Mouse (Mus musculus) MEL-GATA-1-ER (cell line): ENCODE data around the gene Nop58.
A peak's percentile ranks its signal among the peaks of the same experiment; 100 is the strongest.
"Not testable (repeated sequence)": the region's sequence is repeated elsewhere in the genome, so short reads cannot be mapped to it uniquely, and the experiment has no call there.

ENCODE experiments used
- DNase-seq: peaks from one replicate; pipeline ENCODE4 v3.0.0-alpha.2; 2012; ENCODE audit warnings: low read depth; ENCODE audit errors: extremely low read depth

The Nop58 gene

DNA sequence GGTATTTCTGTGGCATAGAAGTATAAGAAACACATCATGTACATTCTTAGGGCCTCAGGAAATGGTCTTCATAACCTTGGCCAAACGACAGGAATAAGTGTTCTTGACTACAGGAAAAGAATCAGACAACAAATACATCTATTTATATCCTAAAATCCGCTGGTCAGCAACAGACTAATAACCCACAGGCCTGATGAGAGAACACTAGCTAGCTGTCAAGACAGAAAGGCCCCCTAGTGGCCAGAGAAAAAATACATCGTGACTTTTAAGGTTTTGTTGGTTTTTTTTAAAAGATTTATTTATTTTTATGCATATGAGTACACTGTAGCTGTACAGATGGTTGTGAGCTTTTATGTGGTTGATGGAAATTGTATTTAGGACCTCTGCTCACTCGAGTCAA, 35.1 kb downstream of the Nop58 start:
- DNase-seq, result peak; percentile 53

DNA sequence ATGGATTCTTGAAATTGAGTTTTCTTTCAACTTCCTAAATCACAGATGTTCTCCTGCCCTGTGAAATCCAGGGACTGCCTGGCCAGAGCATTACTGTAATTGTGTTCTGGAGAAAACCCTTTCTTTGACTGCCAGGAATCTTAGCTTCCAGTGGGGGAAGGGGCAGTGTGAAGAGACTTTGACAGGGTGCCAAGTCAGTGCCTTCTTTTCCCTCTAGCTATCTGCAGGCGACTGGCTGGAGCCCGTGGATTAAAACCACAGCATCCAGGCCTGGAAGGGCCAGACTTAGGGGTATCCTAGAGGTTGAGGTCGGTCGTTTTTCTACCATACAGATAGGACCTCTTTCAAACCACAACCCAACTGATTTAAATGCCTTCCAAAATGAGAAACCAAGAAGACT, 40.9 kb downstream of the Nop58 start:
- no peak for DNase-seq

DNA sequence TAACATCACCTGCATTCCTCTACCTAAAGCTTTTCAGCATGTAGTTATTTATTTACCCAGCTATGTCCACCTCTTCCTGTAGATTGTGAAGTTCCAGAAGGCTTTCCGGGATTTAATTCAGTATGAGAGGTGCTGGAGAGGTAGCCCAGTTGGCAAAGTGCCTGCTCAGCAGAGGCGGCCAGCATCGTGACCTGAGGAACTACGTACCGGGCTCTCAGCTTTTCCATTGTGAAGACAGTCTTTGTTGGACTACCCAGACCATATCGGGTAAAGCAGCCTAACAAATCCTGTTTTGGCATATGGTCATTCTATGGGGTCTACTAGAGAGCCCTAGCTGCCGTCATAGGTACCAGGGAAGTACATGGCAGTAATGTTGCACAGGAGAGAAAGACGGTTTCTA, 45.3 kb downstream of the Nop58 start:
- no peak for DNase-seq

DNA sequence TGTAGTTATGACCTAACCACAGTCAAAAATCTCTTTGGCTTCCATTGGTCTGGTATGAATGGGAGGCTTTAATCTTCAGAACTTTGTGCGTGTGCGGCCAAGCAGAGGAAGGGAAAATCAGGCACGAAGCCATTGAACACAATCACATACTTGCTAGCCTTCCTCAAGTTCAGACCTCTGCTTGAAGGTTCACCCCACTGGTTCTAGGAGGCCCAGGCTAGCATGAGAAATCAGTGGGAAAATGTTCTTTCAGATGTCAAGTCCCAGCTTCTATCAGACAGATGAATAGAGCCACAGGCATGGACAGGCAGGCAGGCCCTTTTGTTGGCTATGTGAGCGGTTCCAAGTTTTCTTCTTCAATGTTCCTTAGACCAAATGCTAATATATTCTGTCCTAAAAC, 46.0 kb downstream of the Nop58 start:
- DNase-seq, result no peak

DNA sequence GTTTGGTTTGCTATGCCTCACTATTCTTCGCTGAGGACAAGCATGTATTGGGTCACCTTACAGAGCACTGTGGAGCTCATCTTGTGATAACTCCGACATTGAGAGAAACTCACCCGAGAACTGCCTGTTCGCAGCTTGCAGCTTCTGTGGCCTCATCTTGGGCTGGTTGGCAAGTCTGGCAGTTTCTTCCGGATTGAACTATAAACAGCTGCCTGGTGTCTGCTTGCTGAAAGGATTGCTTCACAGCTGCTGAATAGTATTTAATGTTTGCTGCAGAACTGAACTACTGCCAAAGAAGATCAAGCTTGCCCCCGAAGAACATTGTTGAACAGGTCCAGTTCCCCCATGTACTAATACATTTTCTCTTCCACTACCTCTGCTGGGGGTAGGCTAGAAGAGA, 49.3 kb downstream of the Nop58 start:
- no peak for DNase-seq

DNA sequence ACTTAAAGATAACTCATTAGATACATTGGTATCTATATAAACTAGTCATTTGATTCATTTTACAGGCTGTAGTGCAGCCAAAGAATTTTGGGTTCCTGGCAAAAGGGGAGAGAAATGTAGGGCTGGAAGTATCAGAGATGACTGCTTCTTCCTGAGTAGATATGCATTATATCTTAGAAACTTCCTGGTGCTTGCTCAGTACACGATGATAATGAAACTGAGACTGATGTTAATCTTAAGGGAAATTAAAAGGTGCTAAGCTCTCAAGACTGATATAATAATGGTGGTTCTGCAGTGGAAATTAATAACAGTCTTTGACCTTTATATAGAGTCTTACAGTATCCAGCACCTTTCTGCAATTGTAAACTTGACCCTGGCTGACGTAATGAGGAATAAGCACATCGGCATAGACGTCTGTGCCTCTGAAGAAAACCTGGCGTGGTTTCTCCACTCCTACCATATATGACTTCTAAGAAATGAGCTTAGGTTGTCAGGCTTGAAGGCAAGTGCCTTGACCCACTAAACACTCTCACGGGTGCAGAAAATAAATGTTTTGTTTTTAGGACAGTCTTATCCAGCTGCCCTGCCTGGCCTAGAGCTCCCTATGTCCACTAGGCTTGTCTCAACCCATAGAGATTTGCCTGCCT, 54.1 kb downstream of the Nop58 start:
- peak; percentile 22 for DNase-seq

DNA sequence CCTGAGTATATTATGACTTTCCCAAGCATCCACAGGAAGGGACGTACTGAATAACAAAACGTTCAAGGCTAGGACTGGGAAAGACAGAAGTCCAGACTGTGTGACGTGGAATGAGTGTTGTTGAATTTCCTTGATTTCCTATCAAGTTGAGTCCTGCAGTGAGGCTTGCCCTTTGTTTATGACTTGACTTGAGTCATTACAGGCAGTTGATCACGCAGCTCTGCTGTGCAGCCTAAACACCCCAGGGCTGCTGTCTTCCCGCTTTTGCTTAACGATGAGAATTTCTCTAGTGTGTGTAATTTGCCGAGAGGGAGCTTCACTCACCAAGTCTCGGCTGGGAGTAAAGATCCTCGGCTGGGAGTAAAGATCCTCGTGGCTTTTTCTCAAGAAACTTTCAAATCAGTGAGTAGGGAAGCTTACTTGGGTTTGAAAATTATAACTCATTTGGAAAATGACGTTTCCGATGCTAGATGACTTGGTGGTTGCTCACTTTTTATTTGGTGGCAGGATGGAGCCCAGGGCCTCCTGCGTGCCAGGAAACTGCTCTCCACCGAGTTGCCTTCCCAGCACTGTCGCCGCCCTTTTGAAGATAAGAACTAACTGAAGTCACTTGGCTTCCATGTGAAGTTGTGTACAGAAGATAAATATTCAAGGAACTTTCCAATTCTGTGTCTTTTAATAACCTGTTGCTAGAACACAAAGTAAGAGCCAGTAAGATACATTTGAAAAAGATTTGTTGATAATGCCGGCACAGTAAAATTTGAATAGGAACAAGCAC, 55.0 kb downstream of the Nop58 start:
- DNase-seq, result peak; percentile 60

DNA sequence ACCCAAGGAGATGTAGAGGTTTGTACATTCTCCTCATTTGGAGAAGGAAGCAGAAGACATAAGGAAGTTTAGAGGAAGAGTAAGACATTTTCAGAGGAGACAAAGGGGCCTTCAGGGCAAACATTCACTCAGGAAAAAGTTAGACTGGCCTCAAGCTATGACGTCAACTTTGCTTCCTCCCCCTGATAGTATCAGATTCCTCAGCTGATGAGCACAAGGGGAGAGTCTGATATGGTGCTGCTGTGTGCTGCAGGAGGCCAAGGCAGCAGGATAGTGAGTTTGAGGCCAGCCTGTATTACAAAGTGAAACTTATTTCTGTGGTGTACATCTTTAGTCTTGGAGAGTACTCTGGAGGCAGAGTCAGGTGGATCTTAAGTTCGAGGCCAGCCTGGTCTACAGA, 64.3 kb downstream of the Nop58 start:
- no peak for DNase-seq

DNA sequence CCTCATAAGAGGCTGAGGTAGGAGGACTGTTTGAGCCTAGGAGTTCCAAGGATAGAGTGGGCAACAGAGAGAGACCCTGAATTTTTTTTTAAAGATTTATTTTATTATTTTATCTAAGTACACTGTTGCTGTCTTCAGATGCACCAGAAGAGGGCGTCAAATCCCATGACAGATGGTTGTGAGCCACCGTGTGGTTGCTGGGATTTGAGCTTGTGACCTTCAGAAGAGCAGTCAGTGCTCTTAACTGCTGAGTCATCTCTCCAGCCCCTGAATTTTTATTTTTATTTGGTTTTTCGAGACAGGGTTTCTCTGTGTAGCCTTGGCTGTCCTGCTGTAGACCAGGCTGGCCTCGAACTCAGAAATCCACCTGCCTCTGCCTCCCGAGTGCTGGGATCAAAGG, 65.0 kb downstream of the Nop58 start:
- not testable (repeated sequence) for DNase-seq

DNA sequence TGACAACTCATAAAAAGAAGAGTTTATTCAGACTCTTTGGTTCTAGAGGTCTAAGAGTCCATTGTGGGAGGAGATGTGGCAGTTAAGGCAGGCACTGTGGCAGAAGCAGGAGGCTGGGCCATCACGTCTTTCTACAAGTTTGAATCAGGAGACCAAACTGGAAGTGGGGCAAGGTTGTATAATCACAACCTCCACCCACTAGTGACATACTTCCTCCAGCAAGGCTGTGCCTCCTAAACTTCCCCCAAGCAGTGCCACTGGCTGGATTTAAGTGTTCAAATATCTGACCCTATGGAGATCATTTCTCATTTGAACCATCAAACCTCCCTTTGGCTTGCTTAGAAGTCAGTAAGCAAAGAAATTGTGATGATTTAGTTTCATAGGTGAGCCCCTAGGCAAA, 70.5 kb downstream of the Nop58 start:
- no peak for DNase-seq

DNA sequence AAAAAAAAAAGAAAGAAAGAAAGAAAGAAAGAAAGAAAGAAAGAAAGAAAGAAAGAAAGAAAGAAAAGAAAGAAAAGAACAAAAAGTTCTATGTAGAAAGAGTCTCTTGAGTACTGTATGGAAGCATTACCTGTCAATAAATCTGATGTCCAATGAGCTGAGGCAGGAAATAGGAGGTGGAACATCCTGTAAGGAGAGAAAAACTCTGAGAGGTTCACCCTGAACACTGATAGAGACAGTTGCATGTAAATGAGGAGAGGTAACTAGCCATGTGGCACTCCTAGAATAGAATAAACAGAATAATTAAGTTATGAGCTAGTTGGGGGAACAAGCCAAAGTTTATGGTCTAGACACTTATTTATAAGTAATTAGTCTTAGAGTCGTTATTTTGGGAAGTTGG, 73.6 kb downstream of the Nop58 start:
- DNase-seq, result no peak

DNA sequence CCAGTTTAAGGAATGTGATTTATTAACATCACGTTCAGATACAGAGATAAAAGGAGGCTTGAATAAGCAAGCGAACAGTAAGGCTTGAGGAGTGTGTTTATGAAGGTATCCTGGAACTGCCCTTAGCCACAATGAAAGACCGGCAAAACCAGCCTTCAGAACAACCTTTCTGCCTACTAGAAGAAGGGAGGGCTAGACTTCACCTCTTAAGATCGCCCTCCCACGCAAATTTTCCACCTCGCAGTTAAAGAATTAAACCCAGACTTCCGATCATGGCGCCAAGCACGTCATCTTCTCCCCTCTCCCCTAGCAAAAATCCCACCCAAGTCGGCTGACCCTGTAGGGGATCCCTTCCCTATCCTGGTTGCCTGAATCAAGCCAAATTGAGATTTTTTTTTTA, 77.4 kb downstream of the Nop58 start:
- DNase-seq, result peak; percentile 32

DNA sequence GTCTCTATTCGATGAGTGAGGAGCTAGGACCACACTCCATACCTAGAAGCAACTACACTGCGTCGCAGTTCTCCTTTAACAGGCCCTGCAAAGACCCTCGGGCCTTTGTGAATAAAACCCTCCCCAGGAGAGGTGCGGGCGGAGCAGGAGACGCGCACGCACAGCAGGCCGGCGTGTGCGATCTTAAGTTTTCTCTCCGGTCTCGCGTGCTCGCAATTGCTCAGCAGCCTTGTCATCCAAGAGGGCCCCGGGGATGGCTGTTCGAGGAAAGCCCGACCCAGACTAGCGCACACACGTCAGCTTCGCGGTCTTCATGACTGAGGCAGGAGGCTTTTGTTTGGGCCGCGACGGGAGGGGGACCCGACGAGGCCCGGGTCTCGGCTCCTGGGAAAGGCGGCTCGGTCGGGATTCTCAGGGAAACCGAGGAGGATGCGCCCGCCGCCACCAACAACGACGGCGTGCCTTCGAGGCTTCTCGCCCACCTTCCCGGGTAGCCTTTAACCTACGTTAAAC, 77.9 kb downstream of the Nop58 start:
- peak; percentile 51 for DNase-seq

DNA sequence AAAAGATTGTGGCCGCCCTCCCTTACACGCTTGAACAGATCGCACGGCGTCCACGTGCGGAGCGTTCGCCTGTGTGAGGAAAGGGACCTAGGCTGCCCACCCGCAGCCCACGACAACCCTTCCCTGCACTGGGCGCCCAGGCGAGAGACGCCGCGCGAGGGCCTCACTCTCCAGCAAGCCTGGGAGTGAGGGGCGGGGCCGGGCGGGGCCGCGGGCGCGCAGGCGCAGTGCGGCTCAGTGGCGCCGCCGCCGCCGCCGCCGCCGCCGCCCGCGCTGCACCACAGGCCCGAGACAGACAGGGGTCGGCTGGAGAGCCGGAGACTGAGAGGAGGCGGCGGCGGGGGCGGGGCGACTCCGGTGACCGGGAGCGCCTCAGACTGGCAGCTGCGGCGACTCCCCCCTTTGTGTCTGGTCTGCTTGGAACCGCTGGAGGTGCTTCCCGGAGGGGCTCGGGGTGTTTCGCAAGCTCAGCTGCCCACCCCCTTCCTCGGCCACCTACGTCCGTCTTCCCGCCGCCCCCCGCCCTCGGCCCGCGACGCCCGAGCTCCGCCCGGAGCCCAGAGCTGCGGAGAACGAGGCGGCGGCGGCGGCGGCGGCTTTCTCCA, 78.5 kb downstream of the Nop58 start, which contains the start of gene Bmpr2:
Gene Bmpr2, plus strand, starts transcription at position 237 of the 605 bp plus-strand sequence.
- DNase-seq, result peak; percentile 46

DNA sequence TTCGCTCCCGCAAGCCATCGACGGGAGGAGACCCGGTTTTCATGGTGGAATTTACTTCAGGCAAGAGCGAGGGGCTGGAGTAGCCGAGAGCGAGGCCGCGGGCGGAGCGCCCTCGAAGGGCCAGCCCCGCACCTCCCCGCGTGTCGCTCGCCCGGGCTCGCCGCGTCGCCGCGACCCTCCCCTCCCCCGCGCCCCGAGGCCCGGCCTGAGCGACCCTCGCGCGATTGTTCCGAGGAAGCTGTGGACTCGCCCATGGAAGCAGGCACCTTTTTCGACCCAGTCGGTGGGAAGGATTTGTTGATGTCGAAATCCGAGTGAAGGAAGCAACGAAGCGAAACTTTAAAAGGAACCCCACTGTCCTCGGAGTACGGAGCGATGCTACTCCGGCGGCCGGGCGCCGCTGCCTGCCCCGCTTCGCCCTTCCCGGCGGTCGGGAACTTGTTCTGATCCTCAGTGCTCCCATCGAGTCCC, 79.0 kb downstream of the Nop58 start:
- peak; percentile 47 for DNase-seq

DNA sequence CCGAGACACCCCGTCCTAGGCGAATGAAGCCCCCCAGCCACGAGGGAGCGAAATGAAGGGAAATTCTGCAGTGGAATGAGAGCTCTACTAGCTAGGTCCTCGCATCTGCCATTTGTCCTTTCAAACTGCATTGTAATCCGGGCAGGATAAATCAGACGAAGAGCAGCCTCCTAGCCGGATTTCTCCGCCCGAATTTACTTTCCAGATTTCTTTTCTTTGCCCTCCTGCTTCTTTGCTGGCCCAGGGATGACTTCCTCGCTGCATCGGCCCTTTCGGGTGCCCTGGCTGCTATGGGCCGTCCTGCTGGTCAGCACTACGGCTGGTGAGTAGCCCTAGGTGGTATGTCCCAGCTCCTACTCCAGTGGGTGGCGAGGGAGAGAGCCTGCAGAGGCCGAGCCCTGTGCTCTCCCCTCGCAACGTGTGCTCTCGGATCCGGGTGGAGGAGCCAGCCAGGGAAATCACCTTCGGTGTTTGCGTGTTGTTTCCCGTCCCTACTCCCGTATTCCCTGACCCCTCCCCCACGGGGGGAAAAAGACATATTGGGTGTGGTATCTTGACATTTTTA, 79.7 kb downstream of the Nop58 start:
- peak; percentile 39 for DNase-seq

DNA sequence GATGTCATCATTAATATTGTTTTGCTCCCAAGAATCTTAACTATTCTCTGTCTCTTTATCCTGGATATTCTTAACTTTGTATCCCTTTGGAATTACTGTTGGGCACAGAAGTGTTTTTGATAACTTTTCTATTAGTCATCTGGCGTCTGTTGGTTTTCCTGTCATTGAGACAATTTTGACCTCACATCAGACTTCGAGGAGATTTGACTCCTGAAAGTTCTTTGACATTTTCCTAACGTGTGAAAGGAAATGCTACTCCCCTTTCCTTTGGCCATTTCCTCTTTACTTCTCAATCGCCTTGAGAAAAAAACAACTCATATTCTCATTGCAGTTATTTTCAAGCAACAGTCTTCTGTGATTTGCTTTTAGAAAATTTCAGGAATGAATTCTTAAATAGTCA, 80.5 kb downstream of the Nop58 start:
- no peak for DNase-seq

DNA sequence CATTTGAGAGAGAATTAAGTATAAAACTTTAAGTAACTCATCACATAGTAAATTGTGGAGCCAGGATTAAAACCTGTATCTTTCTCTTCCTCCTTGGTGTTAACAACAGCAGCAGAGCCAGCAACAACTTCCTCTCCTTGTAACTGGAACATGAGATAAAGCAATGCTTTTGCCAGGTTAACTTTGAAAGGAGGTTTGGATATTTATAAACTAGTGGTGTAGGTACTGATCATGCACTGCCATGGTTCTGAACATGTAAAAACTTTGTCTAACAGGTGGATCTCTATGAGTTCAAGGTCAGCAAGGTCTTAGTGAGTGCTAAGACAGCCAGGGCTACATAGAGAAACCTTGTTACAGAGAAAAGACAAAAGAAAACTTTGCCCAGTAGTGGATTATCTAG, 81.9 kb downstream of the Nop58 start:
- peak; percentile 87 for DNase-seq
